Mouse (Mus musculus) midbrain, postnatal 0 days (tissue): ENCODE data around the gene Sox8. TPM values are rescaled to one million over a fixed set of nuclear protein-coding genes. Genes with fewer than 3 reads are reported as not detected.

Experiments
- ATAC-seq: fragments of 200-750 bp; cut with Nextera tagmentation; 2 replicates; pipeline ENCODE4 v1.8.0; 2017; ENCODE audit warnings: moderate number of reproducible peaks, mild to moderate bottlenecking, moderate TSS enrichment, moderate library complexity; ENCODE audit not compliant: low FRiP score
- DNase-seq: peaks from one replicate; pipeline ENCODE4 v3.0.0-alpha.2; 2015; ENCODE audit warnings: low spot score
- H3K27ac ChIP-seq: fragments of 300-500 bp; sonication (generic); 2 replicates; pipeline ENCODE4 v1.5.1; 2014; ENCODE audit warnings: low read depth, mild to moderate bottlenecking, low read length, mixed read lengths
- H3K27me3 ChIP-seq: fragments of 300-500 bp; sonication (generic); 2 replicates; pipeline ENCODE4 v1.6.1; 2014; ENCODE audit warnings: low read length, control low read depth, mixed read lengths; ENCODE audit not compliant: insufficient read depth
- H3K36me3 ChIP-seq: fragments of 300-500 bp; sonication (generic); 2 replicates; pipeline ENCODE4 v1.6.1; 2014; ENCODE audit warnings: low read length, control low read depth, mixed read lengths; ENCODE audit not compliant: insufficient read depth
- H3K4me1 ChIP-seq: fragments of 300-500 bp; sonication (generic); 2 replicates; pipeline ENCODE4 v1.6.1; 2014; ENCODE audit warnings: mild to moderate bottlenecking, control low read depth, antibody characterized with exemption, low read length, mixed read lengths; ENCODE audit not compliant: insufficient read depth
- H3K4me2 ChIP-seq: fragments of 300-500 bp; sonication (generic); 2 replicates; pipeline ENCODE4 v1.6.1; 2014; ENCODE audit warnings: low read depth, mild to moderate bottlenecking, low read length, mixed read lengths; ENCODE audit not compliant: poor library complexity, severe bottlenecking
- H3K4me3 ChIP-seq: fragments of 300-500 bp; sonication (generic); 2 replicates; pipeline ENCODE4 v1.5.1; 2014; ENCODE audit warnings: low read depth, mild to moderate bottlenecking, low read length, moderate library complexity
- H3K9ac ChIP-seq: fragments of 300-500 bp; sonication (generic); replicated peaks from 2 replicates; pipeline ENCODE4 v1.6.1; 2014; ENCODE audit warnings: mild to moderate bottlenecking, low read length, moderate library complexity, mixed read lengths; ENCODE audit not compliant: poor library complexity, severe bottlenecking
- H3K9me3 ChIP-seq: fragments of 300-500 bp; sonication (generic); 2 replicates; pipeline ENCODE4 v1.6.1; 2016; ENCODE audit warnings: low read length, control low read depth
- CTCF ChIP-seq: IDR thresholded peaks from 2 replicates; pipeline ENCODE4 v1.5.1; 2016; ENCODE audit warnings: antibody characterized with exemption, mild to moderate bottlenecking
- WGBS: fragments of 180-500 bp; shearing (Covaris S2); extraction: QIAGEN DNeasy Blood & Tissue Kit; methylation state at CpG from one replicate; pipeline ENCODE4 v1.1.7; 2014; 5-methylcytosine and 5-hydroxymethylcytosine counted together
- polyA plus RNA-seq: library from polyadenylated mRNA; unstranded; fragments of >200 nt; fragmentation: Nextera tagmentation; extraction: Ambion mirVana; gene quantifications from 2 replicates; pipeline ENCODE4 v1.2.1, GENCODE M21; 2015
- total RNA-seq: library from RNA; depleted of rRNA; stranded (reverse); fragments of >200 nt; gene quantifications from 2 replicates; pipeline ENCODE4 v1.2.3, GENCODE M21; 2014

Sox8 gene
- total and polyA plus RNA-seq, 2 experiments from 2014 or later = 16.3 to 31.0 TPM

DNA sequence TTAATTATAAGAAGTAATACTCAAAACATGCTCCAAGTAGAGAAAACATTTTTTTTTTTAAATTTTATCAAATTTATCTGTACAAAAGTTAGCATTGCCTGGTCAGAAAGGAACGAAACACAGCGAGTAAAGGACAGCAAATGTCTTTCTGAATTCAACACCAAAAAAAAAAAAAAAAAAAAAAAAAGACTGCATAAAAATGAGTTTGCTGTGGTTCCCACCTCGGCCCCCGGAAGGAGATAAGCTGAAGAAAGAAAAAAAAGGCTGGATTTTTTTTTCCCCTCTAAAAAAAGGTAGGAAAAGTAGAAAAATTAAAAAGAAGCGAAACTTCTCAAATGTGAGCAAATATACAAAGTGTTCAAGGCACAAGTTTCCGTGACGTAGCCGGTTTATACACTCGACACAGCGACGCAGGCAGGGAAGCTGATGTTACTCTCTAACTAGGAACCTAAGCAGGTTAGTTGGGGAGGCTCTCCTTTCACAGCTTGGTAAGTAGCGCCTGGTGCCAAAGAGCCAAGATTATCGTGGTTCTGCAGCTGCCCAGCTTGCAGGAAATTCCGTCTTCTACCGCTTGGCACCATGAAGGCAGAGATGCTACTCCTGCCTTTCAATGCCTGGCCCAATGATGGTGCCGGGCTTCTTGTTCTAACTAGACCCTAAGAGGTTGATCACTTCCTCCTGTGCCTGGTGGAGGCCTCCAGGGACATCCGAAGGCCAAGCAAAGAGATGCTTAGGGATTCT, 4.5 kb downstream of the Sox8 start:
- no peaks in the 10 kb centered on the region for H3K36me3 ChIP-seq
- H3K4me2 ChIP-seq = peak overlapping the region; percentile 4; the same call in 1 of the 2 replicates
- H3K27me3 ChIP-seq = peaks cover 7% of the 10 kb centered on the region; the same call in 1 of the 2 replicates
- no peak for DNase-seq
- ATAC-seq = no peak
- no peaks in the 10 kb centered on the region for H3K9me3 ChIP-seq
- no peak overlapping the region for H3K9ac ChIP-seq
- WGBS = 66% methylated on average over 17 of the region's 17 CpGs
- TF ChIP-seq CTCF = no peak
- H3K4me1 ChIP-seq = peaks cover 3% of the 10 kb centered on the region; the same call in 1 of the 2 replicates
- no peak overlapping the region; the same call in 1 of the 2 replicates for H3K4me3 ChIP-seq
- 0 out of 2 replicates have a peak overlapping the region, but pooled peaks have one; percentile 38 for H3K27ac ChIP-seq

DNA sequence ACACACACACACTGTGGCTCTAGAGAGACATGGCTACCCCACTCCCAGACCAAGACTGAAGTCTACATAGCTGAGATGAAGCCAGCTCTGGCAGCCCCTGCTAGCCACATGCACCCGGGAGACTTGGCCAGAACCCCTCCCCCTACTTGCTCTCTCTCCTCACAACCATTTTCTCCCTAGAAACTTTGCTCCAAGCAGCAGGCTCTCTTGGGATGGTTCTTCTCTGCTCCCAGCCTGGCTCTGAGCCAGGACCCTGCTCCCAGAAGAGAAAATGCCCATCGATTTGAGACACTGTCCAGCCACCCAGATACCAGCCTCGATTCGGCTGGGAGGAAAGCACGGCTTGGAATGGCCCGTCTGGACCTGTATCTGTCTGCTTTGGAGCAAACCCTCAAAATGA, 5.2 kb downstream of the Sox8 start:
- WGBS = 23% methylated on average over 6 of the region's 6 CpGs
- TF ChIP-seq CTCF = no peak
- Histone ChIP-seq H3K9me3 (no peaks in the 10 kb centered on the region), H3K4me2 (peak overlapping the region; percentile 12; the same call in 1 of the 2 replicates), H3K9ac (no peak overlapping the region), H3K27me3 (peaks cover 6% of the 10 kb centered on the region; the same call in 1 of the 2 replicates), H3K36me3 (no peaks in the 10 kb centered on the region), H3K27ac (peak overlapping the region; percentile 38; the same call in 1 of the 2 replicates), H3K4me1 (peaks cover 3% of the 10 kb centered on the region; the same call in 1 of the 2 replicates), H3K4me3 (no peak overlapping the region)
- DNase-seq (peak; percentile 85), ATAC-seq (no peak)

DNA sequence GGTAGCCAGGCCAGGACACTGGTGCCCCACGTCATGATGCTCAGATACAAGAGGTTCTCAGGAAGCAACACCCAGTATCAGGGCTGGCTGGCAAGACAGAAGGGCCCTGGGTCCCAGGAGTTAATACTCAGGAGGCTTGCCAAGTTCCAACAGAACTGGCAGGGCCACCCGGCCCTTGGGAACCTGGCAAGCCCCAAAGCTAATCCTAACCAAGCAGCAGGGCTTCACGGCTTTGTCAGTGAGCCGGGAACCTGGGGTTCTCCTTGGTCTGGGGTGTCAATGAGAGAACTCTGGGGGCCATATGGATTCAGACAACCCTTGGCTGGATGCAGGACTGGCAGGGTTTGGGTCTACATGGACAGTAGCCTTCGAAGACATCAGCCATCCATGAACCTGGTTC, 6.0 kb downstream of the Sox8 start:
- H3K4me1 ChIP-seq = peaks cover 3% of the 10 kb centered on the region; the same call in 1 of the 2 replicates
- DNase-seq (peak; percentile 62), ATAC-seq (no peak)
- 69% methylated on average over 5 of the region's 5 CpGs for WGBS
- no peak overlapping the region for H3K9ac ChIP-seq
- H3K9me3 ChIP-seq = no peaks in the 10 kb centered on the region
- TF ChIP-seq CTCF = no peak
- H3K4me3 ChIP-seq = no peak overlapping the region
- 0 out of 2 replicates have a peak overlapping the region, but pooled peaks have one; percentile 14 for H3K27ac ChIP-seq
- H3K4me2 ChIP-seq = no peak overlapping the region
- peaks cover 6% of the 10 kb centered on the region; the same call in 1 of the 2 replicates for H3K27me3 ChIP-seq
- no peaks in the 10 kb centered on the region for H3K36me3 ChIP-seq

DNA sequence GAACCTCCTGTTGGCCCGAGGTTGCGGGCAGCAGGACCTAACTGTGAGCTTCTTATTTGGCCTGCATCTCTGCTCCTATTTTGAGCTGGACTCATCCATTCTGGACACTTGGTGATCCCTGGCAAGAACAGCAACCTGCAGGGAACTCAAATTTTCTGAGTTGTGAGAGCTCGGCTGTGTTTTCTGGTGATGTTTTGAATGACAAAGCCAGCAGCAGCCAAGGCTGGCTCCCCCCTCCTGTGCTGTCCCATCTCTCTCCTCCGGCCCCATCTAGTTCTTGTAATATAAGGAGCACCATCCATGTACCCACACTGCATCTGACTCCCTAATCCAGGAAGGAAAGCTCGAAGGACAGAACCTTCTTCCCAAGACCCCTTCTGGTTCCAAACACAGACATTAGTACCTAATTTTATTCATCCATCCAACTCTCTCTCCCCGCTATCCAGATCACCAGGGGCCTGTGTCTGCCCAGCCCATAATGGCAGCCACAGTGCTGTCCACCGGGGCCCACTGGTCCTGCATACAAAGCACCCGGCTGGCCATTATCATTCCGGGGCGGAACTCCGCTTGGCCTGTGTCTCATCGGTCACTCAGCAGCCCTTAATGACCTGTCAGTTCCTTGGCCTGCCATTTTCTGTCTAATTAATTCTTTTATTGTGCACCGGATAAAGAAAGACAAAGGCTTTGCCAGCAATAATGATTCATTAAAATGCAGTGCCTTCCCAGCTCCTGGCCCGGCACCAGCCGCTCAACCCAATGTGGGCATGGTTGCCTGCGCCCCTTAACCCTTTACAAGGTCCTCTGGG, 9.1 kb downstream of the Sox8 start:
- Histone ChIP-seq H3K9ac (no peak overlapping the region), H3K4me2 (no peak overlapping the region), H3K4me3 (no peak overlapping the region), H3K36me3 (no peaks in the 10 kb centered on the region), H3K4me1 (peaks cover 10% of the 10 kb centered on the region), H3K27ac (peak overlapping the region; percentile 65), H3K27me3 (no peaks in the 10 kb centered on the region), H3K9me3 (no peaks in the 10 kb centered on the region)
- peak; percentile 81 for ATAC-seq
- 29% methylated on average over 16 of the region's 16 CpGs for WGBS
- no peak for TF ChIP-seq CTCF
- DNase-seq = peak; percentile 92

DNA sequence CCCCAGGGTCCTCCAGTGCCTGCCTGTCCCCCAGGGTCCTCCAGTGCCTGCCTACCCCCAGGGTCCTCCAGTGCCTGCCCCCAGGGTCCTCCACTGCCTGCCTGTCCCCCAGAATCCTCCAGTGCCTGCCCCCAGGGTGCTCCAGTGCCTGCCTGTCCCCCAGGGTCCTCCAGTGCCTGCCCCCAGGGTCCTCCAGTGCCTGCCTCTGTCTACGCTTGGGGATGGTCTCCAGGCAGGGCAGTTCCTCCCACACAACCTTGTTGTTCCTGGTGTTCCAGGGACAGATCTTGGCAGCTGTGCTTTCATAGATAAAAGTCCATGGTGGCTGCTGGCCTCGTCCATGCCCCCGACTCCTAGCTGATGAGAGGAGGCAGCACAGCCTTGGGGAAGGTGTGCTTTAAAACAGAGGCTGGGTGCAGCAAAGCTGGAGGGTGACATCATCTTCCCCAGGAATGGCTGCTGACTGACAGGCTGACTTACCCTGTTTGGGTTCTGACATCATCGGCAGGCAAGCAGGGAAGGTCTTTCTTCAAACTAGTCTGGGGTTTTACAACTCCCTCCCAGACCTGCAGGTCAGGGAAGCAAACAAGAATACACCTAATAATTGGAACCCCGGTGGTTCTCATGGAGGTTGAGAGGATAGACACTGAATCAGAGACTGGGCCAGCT, 9.8 kb downstream of the Sox8 start:
- H3K36me3 ChIP-seq = no peaks in the 10 kb centered on the region
- no peak overlapping the region for H3K9ac ChIP-seq
- H3K4me1 ChIP-seq = peaks cover 17% of the 10 kb centered on the region
- ATAC-seq = no peak
- H3K27ac ChIP-seq = peak overlapping the region; percentile 65
- 51% methylated on average over 5 of the region's 5 CpGs for WGBS
- TF ChIP-seq CTCF = no peak
- H3K9me3 ChIP-seq = no peaks in the 10 kb centered on the region
- H3K4me3 ChIP-seq = no peak overlapping the region
- H3K27me3 ChIP-seq = no peaks in the 10 kb centered on the region
- no peak overlapping the region for H3K4me2 ChIP-seq
- no peak for DNase-seq
